Mouse (Mus musculus) E14TG2a.4 (cell line): ENCODE data around the gene Pkdcc.

Experiments
- H3K27me3 ChIP-seq: 2 replicates; pipeline ENCODE4 v1.6.1; 2014; ENCODE audit warnings: low read length, control low read depth; ENCODE audit not compliant: insufficient read depth
- H3K36me3 ChIP-seq: 2 replicates; pipeline ENCODE4 v1.6.1; 2014; ENCODE audit warnings: low read length, control low read depth; ENCODE audit not compliant: insufficient read depth
- H3K4me1 ChIP-seq: replicated peaks from 2 replicates; pipeline ENCODE4 v1.6.1; 2014; ENCODE audit warnings: low read depth, low read length, control low read depth
- H3K4me3 ChIP-seq: replicated peaks from 2 replicates; pipeline ENCODE4 v1.5.1; 2014; ENCODE audit warnings: mild to moderate bottlenecking, low read length
- H3K9me3 ChIP-seq: 2 replicates; pipeline ENCODE4 v1.6.1; 2014; ENCODE audit warnings: low read length, control low read depth
- CTCF ChIP-seq: conservative IDR thresholded peaks from 2 replicates; pipeline ENCODE4 v1.5.1; 2014; ENCODE audit warnings: low read length
- NANOG ChIP-seq: IDR thresholded peaks from 2 replicates; pipeline ENCODE4 v1.6.1; 2014; ENCODE audit warnings: borderline replicate concordance, low read length, mixed read lengths
- POU5F1 ChIP-seq: IDR thresholded peaks from 2 replicates; pipeline ENCODE4 v1.6.1; 2014; ENCODE audit warnings: low read length, borderline replicate concordance

Gene Pkdcc

DNA sequence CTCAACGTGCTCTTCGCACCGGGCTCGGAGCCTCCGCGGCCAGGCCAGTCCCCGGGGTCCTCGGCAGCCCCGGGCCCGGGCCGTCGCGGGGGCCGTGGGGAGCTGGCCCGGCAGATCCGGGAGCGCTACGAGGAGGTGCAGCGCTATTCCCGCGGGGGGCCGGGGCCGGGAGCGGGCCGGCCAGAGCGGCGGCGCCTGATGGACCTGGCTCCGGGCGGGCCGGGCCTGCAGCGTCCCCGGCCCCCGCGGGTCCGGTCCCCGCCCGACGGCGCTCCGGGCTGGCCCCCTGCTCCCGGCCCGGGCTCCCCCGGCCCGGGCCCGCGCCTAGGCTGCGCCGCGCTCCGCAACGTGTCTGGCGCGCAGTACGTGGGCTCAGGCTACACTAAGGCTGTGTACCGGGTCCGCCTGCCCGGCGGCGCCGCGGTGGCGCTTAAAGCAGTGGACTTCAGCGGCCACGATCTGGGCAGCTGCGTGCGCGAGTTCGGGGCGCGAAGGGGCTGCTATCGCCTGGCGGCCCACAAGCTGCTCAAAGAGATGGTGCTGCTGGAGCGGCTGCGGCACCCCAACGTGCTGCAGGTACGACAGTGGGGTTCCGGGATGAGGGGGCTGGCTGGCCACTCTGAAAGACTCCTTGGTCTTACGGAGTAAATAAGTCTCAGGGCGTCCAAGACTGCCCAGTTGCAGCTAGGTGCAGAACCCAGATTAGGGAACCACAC, 595 bp downstream of the Pkdcc start:
- Histone ChIP-seq H3K4me1 (peaks cover 19% of the 10 kb centered on the region), H3K4me3 (peak overlapping the region; percentile 82), H3K9me3 (no peaks in the 10 kb centered on the region), H3K36me3 (no peaks in the 10 kb centered on the region), H3K27me3 (peaks cover 86% of the 10 kb centered on the region)
- no peak for TF ChIP-seq POU5F1
- no peak for TF ChIP-seq CTCF
- TF ChIP-seq NANOG: no peak

DNA sequence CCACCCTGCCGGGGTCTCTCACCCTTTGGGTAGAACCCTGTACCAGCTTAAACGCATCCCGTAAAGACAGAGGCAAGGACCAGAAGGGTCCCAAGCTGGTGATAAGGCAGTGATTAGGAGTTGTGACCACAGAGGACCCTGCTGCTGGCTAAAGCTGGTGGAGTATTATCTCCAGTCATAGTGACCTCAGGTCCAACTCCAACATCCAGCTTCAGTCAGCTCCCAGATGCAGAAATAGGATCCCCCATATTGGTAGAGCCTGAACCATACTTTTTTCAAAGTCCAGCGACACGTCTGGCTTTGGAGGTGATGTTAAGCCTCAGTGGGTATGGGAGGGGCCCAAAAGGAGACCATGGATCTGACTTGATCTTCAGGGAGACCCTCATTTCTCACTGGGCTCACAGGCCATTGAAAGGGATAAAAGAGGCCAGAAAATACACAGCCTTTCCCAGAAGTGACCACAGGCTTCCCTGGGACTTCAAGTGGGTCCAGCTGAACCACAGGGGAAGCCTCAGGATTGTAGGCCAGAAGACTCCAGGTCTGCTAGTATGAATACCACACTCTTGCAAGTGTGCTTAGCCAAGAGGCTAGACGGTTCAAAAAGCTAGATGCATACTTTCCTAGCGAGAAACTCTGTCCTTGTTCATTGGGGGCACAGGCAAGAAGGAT, 1.3 kb downstream of the Pkdcc start:
- H3K36me3 ChIP-seq: no peaks in the 10 kb centered on the region
- H3K4me1 ChIP-seq: peaks cover 23% of the 10 kb centered on the region
- no peaks in the 10 kb centered on the region for H3K9me3 ChIP-seq
- peaks cover 86% of the 10 kb centered on the region for H3K27me3 ChIP-seq
- TF ChIP-seq POU5F1: no peak
- TF ChIP-seq NANOG: no peak
- no peak for TF ChIP-seq CTCF
- peak overlapping the region; percentile 82 for H3K4me3 ChIP-seq

DNA sequence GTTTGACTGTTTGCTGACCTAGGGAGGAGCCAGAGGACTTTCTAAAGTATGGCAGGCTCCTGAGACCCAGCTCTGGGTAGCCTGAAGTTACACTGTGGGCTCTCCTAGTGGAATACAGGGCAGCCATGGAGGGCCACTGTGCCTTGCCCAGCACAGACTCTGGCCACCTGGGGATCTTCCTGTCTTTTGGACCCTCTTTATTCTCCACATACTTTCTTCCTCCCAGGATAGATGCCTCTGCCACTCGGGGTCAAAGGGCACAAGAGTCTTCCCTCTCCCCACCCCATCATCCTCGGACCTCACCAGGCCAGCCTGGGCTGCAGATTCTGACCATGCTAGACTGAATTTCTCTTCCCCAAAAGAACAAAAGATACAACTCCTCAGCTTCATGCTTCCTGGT, 3.1 kb downstream of the Pkdcc start:
- Histone ChIP-seq H3K27me3 (peaks cover 86% of the 10 kb centered on the region), H3K4me1 (peaks cover 27% of the 10 kb centered on the region), H3K36me3 (no peaks in the 10 kb centered on the region), H3K4me3 (no peak overlapping the region), H3K9me3 (no peaks in the 10 kb centered on the region)
- no peak for TF ChIP-seq CTCF

DNA sequence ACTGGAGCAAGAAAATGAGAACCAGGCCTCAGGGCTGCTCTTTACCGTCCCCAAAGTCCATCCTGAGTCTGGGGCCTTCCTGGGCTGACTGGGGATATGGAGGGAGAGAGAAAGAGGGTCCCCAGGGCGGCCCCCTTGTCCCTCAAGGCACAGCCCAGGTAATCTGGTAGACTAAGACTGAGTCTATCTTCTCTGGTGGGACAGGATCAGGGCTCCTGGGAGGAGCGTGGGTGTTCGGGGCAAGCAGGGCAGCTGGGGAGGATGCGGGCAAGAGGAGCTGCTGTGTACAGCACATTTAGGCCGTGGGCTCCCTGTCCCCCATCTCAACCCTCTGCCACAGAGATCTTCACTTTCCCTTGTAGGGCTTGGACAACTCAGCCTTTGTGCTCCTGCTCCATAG, 3.6 kb downstream of the Pkdcc start:
- Histone ChIP-seq H3K36me3 (no peaks in the 10 kb centered on the region), H3K9me3 (no peaks in the 10 kb centered on the region), H3K4me3 (no peak overlapping the region), H3K27me3 (peaks cover 86% of the 10 kb centered on the region), H3K4me1 (peaks cover 27% of the 10 kb centered on the region)
- TF ChIP-seq NANOG (no peak), POU5F1 (no peak), CTCF (no peak)

DNA sequence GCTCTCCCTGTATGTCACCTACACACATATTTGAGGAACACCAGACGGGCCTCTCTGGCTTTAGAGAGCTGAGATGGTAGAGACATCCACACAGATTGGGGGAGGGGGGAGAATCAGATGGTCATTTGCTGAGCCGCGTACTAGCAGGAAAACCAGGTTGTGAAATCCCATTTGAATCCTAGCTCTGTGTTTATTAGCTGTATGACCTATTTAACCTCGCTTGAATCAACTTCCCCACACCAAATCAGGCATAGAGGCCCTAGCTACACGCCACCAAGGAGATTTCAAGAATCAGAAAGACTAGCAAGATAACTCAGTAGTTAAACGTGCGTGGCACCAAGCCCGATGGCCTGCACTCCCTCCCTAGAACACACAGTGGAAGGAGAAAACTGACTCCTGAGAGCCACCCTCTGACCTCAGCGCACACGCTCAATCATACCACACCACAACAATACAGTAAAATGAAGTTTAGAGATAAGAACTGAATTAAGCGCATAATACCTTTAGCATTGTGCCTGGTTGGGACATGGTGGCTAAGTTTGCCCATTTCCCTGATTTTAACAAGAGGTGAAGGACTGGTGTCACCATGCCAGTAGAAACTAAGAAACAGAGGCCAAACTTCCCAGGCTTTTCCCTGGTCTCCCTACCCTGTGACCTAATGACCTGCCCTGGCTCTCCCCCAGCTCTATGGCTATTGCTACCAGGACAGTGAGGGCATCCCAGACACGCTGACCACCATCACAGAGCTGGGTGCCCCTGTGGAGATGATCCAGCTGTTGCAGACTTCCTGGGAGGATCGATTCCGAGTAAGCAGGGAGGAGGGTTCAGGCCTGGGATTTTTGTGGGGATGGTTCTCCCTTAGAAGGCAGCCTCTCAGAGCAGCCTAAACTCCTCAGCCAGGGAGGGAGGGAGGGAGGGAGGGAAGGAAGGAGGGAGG, 4.5 kb downstream of the Pkdcc start:
- no peak for TF ChIP-seq POU5F1
- no peak for TF ChIP-seq CTCF
- TF ChIP-seq NANOG: no peak
- Histone ChIP-seq H3K4me3 (no peak overlapping the region), H3K36me3 (no peaks in the 10 kb centered on the region), H3K4me1 (peaks cover 29% of the 10 kb centered on the region), H3K27me3 (peaks cover 78% of the 10 kb centered on the region), H3K9me3 (no peaks in the 10 kb centered on the region)

DNA sequence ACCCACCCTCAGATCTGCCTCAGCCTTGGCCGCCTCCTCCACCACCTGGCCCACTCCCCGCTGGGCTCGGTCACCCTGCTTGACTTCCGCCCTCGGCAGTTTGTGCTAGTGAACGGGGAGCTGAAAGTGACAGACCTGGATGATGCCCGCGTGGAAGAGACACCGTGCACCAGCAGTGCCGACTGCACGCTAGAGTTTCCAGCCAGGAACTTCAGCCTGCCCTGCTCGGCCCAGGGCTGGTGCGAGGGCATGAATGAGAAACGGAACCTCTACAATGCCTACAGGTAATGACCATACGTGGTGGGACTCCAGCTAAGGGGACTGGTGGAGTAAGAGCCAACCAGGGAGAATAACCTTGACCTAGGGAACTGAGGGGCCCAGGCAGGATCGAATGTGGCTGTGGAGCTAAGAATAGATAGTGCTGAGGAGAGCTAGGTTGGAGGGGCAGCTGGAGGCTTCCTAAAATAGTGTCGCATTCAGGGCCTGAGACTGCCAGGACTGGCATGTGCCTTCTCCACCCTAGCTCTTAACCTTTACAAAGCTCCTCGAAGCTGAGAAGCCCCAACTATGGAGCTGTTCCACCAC, 6.0 kb downstream of the Pkdcc start:
- Histone ChIP-seq H3K27me3 (peaks cover 82% of the 10 kb centered on the region), H3K4me1 (peaks cover 27% of the 10 kb centered on the region), H3K36me3 (no peaks in the 10 kb centered on the region), H3K9me3 (no peaks in the 10 kb centered on the region), H3K4me3 (no peak overlapping the region)
- TF ChIP-seq POU5F1: no peak
- TF ChIP-seq CTCF: no peak
- TF ChIP-seq NANOG: no peak

DNA sequence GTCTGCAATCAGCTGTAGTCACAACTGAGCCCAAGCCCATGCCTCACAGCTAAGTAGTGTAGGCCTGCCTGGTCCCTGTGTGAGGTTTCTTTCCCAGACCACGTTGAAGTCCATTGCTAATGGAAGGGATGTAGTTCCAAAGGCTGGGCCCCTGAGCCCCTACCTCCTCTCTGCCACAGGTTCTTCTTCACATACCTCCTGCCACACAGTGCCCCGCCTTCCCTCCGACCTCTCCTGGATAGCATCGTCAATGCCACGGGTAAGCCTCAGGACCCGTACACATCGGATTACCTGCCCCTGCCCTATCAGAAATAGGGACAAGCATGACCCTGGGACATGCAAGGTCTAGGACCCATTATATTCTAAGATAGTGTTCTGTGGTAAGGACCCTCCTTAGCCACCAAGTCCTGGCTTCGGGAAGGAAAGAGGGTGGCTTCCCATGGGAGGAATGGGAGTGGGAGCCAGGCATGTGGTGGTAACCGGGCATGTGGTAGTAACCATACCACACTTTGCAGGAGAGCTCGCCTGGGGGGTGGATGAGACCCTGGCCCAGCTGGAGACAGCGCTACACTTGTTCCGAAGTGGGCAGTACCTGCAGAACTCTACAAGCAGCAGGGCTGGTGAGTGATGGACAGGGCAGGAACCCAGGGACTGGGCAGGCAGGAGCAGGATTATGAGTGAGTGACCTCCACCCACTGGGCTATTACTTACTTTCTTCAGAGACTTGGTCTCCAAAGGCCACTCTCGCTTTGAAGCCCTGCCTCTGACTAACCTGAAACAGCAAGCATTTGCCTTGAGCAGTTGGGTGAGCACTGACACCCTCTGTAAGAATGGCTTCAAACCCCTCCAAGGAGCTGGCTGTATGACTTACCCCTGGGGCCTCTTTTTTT, 6.8 kb downstream of the Pkdcc start:
- H3K4me1 ChIP-seq: peaks cover 21% of the 10 kb centered on the region
- no peaks in the 10 kb centered on the region for H3K36me3 ChIP-seq
- TF ChIP-seq NANOG (no peak), POU5F1 (no peak), CTCF (no peak)
- no peak overlapping the region for H3K4me3 ChIP-seq
- H3K27me3 ChIP-seq: peaks cover 82% of the 10 kb centered on the region
- H3K9me3 ChIP-seq: no peaks in the 10 kb centered on the region
